Mouse (Mus musculus) myocyte (in vitro differentiated cells): ENCODE data around the gene Gimap5.

Experiments used
- MAX ChIP-seq: IDR thresholded peaks from one replicate; pipeline ENCODE4 v1.6.1; 2011; ENCODE audit warnings: low read depth, mild to moderate bottlenecking, control low read depth
- MYOD1 ChIP-seq, 3 experiments: IDR thresholded peaks; one replicate each; pipeline ENCODE4 v1.6.1; 2011; ENCODE audit warnings: control low read depth in 2 of 3, low read depth in 2 of 3, mild to moderate bottlenecking in 2 of 3, moderate library complexity in 1 of 3; ENCODE audit not compliant: insufficient read length in 2 of 3, control insufficient read depth in 1 of 3
- POLR2A ChIP-seq: IDR thresholded peaks from one replicate; pipeline ENCODE4 v1.6.1; 2011; ENCODE audit warnings: low read depth, mild to moderate bottlenecking, control low read depth, moderate library complexity; ENCODE audit not compliant: insufficient read length
- SRF ChIP-seq: IDR thresholded peaks from one replicate; pipeline ENCODE4 v1.6.1; 2011; ENCODE audit warnings: low read depth; ENCODE audit not compliant: control insufficient read depth, insufficient read length
- TCF12 ChIP-seq: IDR thresholded peaks from one replicate; pipeline ENCODE4 v1.6.1; 2011; ENCODE audit warnings: mild to moderate bottlenecking, control low read depth; ENCODE audit not compliant: poor library complexity, insufficient read depth, severe bottlenecking
- USF1 ChIP-seq: IDR thresholded peaks from one replicate; pipeline ENCODE4 v1.6.1; 2011; ENCODE audit warnings: low read depth, mild to moderate bottlenecking, control low read depth, moderate library complexity

- TF ChIP-seq SRF (no peak), MYOD1 (IDR thresholded peaks at IDR 0.05; ENCODE audit: control insufficient read depth in 1 of 3, insufficient read length in 2 of 3, low read depth in 2 of 3) (no peak), TCF12 (no peak), POLR2A (no peak), MAX (no peak), USF1 (no peak)
Measured at GRCm38 (mm10) chr6:48763567-48764270, 17.7 kb downstream of the Gimap5 start.
